Mouse (Mus musculus): ENCODE data around the gene Fndc1.

The Fndc1 gene

GRCm38 (mm10) chr17:7816602-7817001 is 10.5 kb downstream of the Fndc1 start:
- no peak for DNase-seq

GRCm38 (mm10) chr17:7814433-7814832 is 12.7 kb downstream of the Fndc1 start:
- DNase-seq = no peak

- no peak for DNase-seq
Observed at GRCm38 (mm10) chr17:7808043-7808442, 19.1 kb downstream of the Fndc1 start.

DNA sequence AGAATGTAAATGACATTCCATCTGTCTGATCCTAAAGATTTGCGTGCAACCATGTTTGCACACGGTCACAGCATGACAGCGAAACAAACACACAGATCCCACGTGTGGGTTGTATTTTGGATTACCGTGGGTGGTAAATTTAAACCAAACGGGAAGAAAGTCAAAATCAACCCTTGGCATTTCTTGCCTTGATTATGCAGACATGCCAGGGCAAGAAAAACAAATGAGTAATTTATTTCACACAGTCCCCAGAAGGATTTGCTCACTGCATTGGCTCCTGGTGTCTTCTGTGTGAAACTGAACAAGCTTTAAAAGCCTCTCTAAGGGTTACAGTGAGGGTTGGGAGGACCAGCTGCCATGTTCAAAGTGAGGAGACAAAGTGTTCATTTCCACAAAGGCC is 22.0 kb downstream of the Fndc1 start:
- no peak for DNase-seq

GRCm38 (mm10) chr17:7802483-7802882 is 24.6 kb downstream of the Fndc1 start:
- DNase-seq = no peak

DNA sequence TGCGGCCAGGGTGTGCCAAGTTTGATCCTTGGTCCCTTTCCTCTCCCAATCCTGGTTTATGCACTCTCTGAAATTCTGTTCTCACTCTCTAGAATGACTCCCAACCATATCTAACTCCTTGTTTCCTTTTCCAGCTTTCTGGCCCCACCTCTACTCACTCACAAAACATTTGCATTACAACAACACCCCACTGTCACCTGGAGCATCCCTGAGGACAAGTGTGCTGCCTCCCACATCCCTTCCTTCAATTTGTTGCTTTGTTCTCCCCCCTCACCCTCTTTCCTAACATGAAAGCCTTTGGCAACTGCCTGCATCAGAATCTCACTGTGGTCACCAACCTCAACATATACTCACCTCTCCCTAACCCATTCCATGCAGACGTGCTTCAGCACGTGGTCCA is 27.2 kb downstream of the Fndc1 start:
- no peak for DNase-seq

GRCm38 (mm10) chr17:7795584-7795983 is 31.5 kb downstream of the Fndc1 start:
- no peak for DNase-seq

- no peak for DNase-seq
Observed at GRCm38 (mm10) chr17:7795168-7795567, 31.9 kb downstream of the Fndc1 start.

DNA sequence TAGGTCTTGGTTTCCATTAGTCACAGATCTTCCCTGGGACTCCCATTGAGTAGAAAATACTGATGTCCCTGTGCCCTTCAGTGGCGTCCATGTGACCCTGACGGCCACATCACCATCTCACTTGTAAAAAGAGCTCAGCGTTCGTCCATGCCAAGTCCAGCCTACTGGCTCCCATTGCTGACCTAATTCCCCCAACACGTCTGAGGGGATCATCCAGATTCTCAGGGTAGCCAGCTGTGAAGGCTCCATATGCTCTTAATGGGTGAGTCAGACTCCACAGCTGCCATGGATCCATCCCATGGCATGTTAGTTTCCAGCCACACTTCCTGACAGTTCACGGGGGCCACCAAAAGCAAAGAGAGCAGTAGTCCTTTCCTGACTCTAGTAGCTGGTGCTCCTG is 33.0 kb downstream of the Fndc1 start:
- no peak for DNase-seq

DNA sequence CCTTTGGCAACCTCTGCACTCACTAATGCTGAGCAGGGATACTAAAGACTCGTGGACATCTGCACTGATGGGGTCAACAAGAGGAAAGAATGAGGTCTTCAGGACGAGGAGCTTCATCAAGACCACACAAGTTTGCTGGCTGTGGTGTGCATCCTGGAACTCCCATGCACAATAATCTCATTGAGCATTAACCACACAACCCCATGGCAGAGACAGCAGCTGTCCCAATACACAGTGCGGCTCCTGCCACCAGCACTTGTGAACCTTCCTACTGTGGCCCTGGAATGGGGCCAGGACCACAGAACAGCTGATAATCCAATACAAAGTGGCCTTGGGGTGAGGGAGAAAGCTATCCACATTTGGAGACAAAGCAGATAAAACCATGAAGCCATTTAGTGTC is 36.6 kb downstream of the Fndc1 start:
- DNase-seq = no peak

DNA sequence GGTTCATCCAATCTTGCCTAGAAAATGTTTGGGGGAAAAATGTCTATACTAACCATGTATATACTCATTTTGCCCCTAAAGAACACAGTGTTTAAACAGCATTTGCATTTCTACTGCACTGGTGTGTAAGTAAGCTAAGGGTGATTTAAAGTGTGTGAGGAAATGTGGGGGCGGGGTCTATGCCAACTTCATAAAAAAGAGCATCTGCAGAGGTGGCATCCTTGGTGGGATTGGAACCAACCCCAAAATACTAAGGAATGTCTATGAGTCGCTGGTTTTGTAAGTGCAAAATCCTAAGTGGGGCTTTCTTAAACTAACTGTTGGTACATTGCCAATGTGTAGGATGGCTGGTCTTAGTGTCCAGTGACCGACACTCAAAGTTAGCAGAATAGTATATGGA is 53.0 kb downstream of the Fndc1 start:
- DNase-seq = no peak

DNA sequence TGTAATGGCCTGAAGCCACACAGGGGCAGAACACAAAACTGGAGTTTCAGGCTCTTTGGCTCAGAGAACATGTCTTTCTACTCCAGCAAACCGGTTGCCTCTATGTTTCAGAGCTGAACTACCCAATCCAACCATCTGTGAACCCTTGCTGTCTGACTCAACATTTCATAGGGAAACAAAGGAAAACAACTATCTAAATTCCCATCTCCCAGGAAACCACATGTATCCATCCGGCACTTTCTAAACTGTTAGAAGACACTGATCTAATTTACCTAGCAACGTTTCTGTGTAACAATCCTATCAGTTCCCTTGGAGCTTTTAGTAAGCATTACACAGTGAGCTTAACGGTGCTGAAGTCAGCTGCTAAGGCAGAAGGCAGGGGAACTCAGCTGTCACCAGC is 67.3 kb downstream of the Fndc1 start:
- DNase-seq = no peak

DNA sequence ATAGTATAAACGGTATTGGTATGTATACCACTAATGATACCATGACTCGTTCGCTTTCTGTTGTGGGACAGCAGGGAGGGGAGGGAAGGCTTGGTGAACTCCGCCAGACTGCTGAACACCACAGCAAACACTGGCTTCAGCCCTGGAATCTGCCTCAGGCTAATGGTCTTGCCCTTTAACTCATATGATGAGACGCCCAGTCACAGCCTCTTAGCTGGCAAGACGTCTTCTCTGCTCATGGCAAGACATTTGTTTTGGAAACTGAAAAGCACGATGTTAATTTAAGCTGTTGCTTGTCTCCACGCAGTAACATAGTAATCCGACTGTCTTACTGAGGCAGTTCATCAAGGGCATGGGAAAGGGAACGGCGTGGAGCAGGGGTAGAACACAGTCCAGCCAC is 72.1 kb downstream of the Fndc1 start:
- DNase-seq = no peak

GRCm38 (mm10) chr17:7753383-7753782 is 73.7 kb downstream of the Fndc1 start:
- no peak for DNase-seq

GRCm38 (mm10) chr17:7749051-7749815 is 77.9 kb downstream of the Fndc1 start:
- no peak for DNase-seq

GRCm38 (mm10) chr17:7746841-7747240 is 80.3 kb downstream of the Fndc1 start:
- DNase-seq = no peak

DNA sequence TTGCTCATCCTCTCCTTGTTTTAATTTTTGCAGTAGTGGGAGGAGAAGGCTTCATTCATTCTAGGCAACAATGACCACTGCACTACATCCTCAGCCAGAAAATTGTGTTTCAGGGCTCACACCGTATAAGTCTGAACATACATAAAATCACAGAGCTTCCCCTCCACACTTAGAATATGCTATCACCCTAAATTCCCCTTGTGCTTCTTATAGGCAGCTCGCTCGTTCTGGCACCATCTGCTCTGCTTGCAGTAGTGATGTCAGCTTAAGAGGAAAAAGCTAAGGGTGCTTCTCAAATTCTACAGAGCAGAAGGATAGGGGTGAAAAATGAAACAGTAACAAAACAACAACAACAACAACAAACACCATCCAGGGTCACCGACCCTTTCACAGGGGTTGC is 82.1 kb downstream of the Fndc1 start:
- no peak for DNase-seq

DNA sequence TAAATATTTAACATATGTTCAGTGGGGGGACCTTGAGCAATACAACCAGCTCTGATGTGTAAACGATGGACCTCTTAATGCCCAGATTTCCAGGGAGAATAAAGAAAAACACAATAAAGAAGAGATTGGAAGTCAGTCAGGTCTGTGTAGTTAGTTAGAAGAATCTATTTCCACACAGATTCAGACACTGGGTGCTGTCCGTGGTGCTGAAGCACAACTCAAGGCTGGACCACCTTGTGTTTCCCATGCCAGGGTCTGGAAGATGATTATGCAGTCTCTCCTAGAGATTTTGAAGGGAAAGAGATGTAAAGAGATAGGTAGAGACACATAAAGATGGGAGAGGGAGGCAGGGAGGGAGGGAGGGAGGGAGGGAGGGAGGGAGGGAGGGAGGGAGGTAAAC is 86.1 kb downstream of the Fndc1 start:
- DNase-seq = no peak

DNA sequence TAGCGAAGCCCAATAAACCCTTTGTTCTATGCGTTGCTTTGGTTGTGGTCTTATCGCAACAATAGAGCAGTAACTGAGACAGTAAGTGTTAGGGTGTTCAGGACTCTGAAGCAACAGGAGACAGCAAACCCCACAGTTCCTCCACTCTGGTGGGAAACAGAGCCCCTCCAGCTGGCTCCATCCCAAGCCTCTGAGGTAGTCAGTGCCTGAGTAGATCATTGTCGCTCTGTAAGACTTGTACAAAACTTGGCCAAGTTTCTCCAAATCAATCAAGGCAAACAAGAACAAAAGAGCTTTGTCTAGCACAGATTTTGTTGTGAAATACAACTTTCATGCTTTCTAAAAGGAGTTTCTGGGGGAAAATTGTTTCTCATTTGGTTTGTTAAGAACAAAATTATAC is 104.1 kb downstream of the Fndc1 start:
- DNase-seq = no peak

DNA sequence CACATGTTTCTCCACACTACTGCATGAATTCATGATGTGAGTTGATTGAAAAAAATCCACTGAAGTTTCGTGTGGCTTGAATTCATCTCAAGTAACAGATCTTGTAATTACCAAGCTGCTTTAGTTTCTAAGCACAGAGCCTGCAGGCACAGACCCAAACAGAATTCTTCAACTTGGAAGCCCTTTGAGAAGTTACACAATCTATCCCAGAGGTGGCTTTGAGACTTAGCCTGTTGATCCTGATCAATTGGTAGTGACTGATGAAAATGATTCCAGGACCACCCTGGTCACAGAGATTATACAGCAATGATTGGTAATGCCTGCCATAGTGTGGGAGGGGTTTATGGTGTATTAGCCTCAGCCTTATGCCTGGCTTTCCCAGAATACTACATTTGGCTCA is 108.2 kb downstream of the Fndc1 start:
- no peak for DNase-seq

DNA sequence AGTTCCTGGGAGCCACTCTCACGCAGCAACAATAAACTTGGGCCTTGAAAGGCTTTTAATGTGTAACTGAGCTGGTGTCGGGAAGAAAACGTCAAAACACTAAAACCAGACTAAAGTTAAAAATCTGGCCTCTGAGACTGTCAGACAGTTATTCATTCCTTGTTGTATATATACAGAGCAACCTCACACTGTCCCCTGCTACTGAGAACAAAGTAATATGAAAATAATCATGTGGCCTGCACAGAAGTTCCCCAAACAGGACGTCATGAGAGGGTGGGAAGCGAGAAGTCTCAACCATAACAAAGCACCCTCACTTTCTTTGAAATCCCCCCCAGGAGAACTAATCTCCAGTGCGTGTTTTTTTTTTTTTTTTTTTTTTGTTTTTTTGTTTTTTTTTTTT is 109.2 kb downstream of the Fndc1 start:
- no peak for DNase-seq

DNA sequence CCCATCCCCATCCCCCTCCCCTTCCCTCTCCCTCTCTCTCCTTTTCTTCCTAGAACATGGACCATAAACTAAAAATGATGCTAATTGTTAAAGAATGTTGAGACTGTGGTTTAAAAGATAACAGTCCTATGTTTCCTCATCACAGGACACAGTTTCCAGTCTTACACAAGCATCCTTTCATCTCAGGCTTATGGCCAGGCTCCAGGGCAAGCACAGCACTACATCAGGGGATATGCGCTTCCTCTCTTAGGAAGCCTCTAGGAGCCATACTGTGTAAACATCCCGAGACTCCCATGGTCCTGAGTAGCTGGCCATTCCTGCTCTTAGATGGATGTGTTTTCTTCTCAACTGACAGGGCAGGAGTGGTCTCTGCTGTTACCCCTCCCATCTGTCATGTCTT is 114.1 kb downstream of the Fndc1 start:
- DNase-seq = no peak

DNA sequence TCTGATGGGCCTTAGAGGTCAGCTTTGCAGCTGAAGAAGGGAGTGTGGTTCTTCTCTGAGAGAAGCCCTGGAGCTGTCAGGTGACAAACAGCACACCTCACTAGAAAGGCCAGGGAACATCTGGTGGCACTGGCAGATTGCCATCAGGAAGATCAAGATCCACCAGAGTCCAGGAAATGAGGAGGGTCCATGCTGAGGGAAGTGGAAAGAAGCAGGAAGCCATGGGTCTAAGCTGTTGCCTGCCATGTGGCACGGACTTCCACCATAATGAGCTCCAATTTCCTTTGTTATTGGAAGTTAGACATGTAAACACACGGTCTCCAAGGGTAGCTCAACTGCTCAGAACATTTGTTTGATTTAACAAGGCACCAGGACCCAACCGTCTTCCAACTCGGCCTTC is 120.0 kb downstream of the Fndc1 start:
- no peak for DNase-seq

GRCm38 (mm10) chr17:7690271-7690670 is 136.8 kb downstream of the Fndc1 start:
- no peak for DNase-seq
